In genomic region chr16:48570354-48570753, GRCm38 (mm10) we compare ENCODE assay signal across 8 mouse cellular contexts.
DNase-seq lines count a peak whose midpoint lies in the region; ATAC-seq and TF ChIP-seq lines count a peak whose summit lies in the region.

No protein-coding gene starts in this region.

- peak; percentile 88 for ATAC-seq in hindbrain, embryonic 15.5 days (ENCODE audit: low FRiP score, low read depth)
- peak; percentile 82 for ATAC-seq in megakaryocyte, adult 5-6 weeks (ENCODE audit: poor library complexity, severe bottlenecking)

- no peak overlapping the region for H3K4me2 ChIP-seq in hindbrain, embryonic 15.5 days

- H3K27ac ChIP-seq in ES-E14 (ENCODE audit: insufficient read depth, low read depth, low read length, poor library complexity, severe bottlenecking) = no peak overlapping the region
- no peak overlapping the region for H3K27ac ChIP-seq in bone marrow macrophage, adult 2 months (ENCODE audit: insufficient read depth, low read depth, low read length)
- no peak overlapping the region for H3K27ac ChIP-seq in hindbrain, embryonic 15.5 days (replicated peaks)

- peaks cover 0 to 4% of the 10 kb centered on the region in 2 experiments; a peak in 1 of 4 replicates for H3K4me1 ChIP-seq in ES-E14 (ENCODE audit: control insufficient read depth in 2 of 2, insufficient read depth in 2 of 2, low read length in 2 of 2, poor library complexity in 1 of 2)
- no peaks in the 10 kb centered on the region for H3K4me1 ChIP-seq in bone marrow macrophage, adult 2 months (ENCODE audit: control insufficient read depth, insufficient read depth, low read length)
- no peaks in the 10 kb centered on the region for H3K4me1 ChIP-seq in hindbrain, embryonic 15.5 days (replicated peaks)

- peaks cover 10% of the 10 kb centered on the region for H3K36me3 ChIP-seq in ES-E14 (ENCODE audit: control insufficient read depth, insufficient read depth, low read length, poor library complexity, severe bottlenecking)
- no peaks in the 10 kb centered on the region for H3K36me3 ChIP-seq in hindbrain, embryonic 15.5 days

- peak; percentile 63 for DNase-seq in ES-E14 (ENCODE audit: low read depth, low spot score)
- DNase-seq in fibroblast of lung, adult 2 months (ENCODE audit: low read depth) = peak; percentile 12
- peak; percentile 56 to 87 for DNase-seq in layer of hippocampus, postnatal 25 days (ENCODE audit: extremely low spot score in 1 of 2, low spot score in 1 of 2)
- peak; percentile 79 to 83 for DNase-seq in right cerebral cortex, adult 2 months (ENCODE audit: low spot score in 2 of 2)
- DNase-seq in urinary bladder, postnatal 25 days (ENCODE audit: low spot score) = peak; percentile 73

- in situ Hi-C loops in ES-E14 (cut with MboI; ENCODE audit: low sequenced_read_pairs in 2 of 2, unreplicated experiment in 2 of 2) = no loop called here

- H3K9ac ChIP-seq in ES-E14 (ENCODE audit: insufficient read depth, low read depth, low read length, poor library complexity, severe bottlenecking) = no peak overlapping the region
- no peak overlapping the region for H3K9ac ChIP-seq in hindbrain, embryonic 15.5 days

- TF ChIP-seq CTCF in bone marrow macrophage, adult 2 months (IDR thresholded peaks at IDR 0.05; ENCODE audit: low read depth, low read length) = peak; percentile 81

- H3K27me3 ChIP-seq in hindbrain, embryonic 15.5 days = no peaks in the 10 kb centered on the region

- no peaks in the 10 kb centered on the region for H3K9me3 ChIP-seq in ES-E14 (ENCODE audit: control insufficient read depth, insufficient read depth, low read depth, low read length)
- no peaks in the 10 kb centered on the region for H3K9me3 ChIP-seq in hindbrain, embryonic 15.5 days

- TF ChIP-seq POLR2A in bone marrow macrophage, adult 2 months (IDR thresholded peaks at IDR 0.05; ENCODE audit: borderline replicate concordance, low read depth, low read length) = no peak

- no peak overlapping the region for H3K4me3 ChIP-seq in ES-E14 (ENCODE audit: insufficient read depth in 1 of 2, low read depth in 1 of 2, low read length in 2 of 2, poor library complexity in 1 of 2, severe bottlenecking in 1 of 2)
- H3K4me3 ChIP-seq in bone marrow macrophage, adult 2 months (ENCODE audit: insufficient read depth, low read length) = no peak overlapping the region
- H3K4me3 ChIP-seq in hindbrain, embryonic 15.5 days = no peak overlapping the region

- 15% methylated on average over 9 of the region's 9 CpGs for WGBS in hindbrain, embryonic 15.5 days

TF ChIP-seq in ES-E14, 5 proteins besides CTCF, POLR2A, EP300 and RAD21:
- TF ChIP-seq ZC3H11A (IDR thresholded peaks at IDR 0.05; ENCODE audit: borderline replicate concordance, low read depth, low read length) (peak; percentile 77; the same call in 1 of the 2 replicates), HCFC1 (IDR thresholded peaks at IDR 0.05; ENCODE audit: borderline replicate concordance, insufficient read depth, low read length) (no peak)
TF ChIP-seq in ES-E14: peak in this region for 1.

Comparison
In these comparisons a context has a peak if more than half of its experiments do, and no peak if none do; other contexts are left out.
1. DNase-seq: peak in every context shown above with its lines; median percentile 81 in right cerebral cortex, adult 2 months; 73 in urinary bladder, postnatal 25 days; 72 in layer of hippocampus, postnatal 25 days; 63 in ES-E14; 12 in fibroblast of lung, adult 2 months.